21 mouse cellular contexts compared by ENCODE assay signal in genomic region chr13:19293041-19293440, GRCm38 (mm10).
DNase-seq lines count a peak whose midpoint lies in the region; ATAC-seq and TF ChIP-seq lines count a peak whose summit lies in the region.
"Had no signal": no experiment of that assay in that cellular context is flagged by ENCODE, and none has a peak within 500 bp of the region (broad histone marks: within the 10 kb centered on the region; RNA-seq: fewer than 3 reads in every experiment).

No protein-coding gene starts in this region.

- no peak overlapping the region for H3K9ac ChIP-seq in ES-Bruce4 (ENCODE audit: low read depth, poor library complexity, severe bottlenecking)
- H3K9ac ChIP-seq in liver, embryonic 11.5 days (ENCODE audit: low read depth, low read length), result no peak overlapping the region
- H3K9ac ChIP-seq: forebrain, embryonic 15.5 days; hindbrain, embryonic 12.5 days; limb, embryonic 15.5 days; liver, embryonic 15.5 days had no signal

- no peak for TF ChIP-seq EP300 in ES-Bruce4 (IDR thresholded peaks at IDR 0.05; ENCODE audit: insufficient read depth, low read depth, low read length)

- TF ChIP-seq CTCF in ES-Bruce4 (IDR thresholded peaks at IDR 0.05; ENCODE audit: low read depth, low read length), result peak; percentile 32
- TF ChIP-seq CTCF in gastrocnemius, adult 2 months (IDR thresholded peaks at IDR 0.05), result no peak

- no peaks in the 10 kb centered on the region for H3K36me3 ChIP-seq in ES-Bruce4 (ENCODE audit: control insufficient read depth, insufficient read depth, low read length, poor library complexity, severe bottlenecking)
- no peaks in the 10 kb centered on the region for H3K36me3 ChIP-seq in liver, embryonic 11.5 days (ENCODE audit: control insufficient read depth, insufficient read depth, low read length)
- H3K36me3 ChIP-seq: forebrain, embryonic 15.5 days; hindbrain, embryonic 12.5 days; limb, embryonic 15.5 days; liver, embryonic 15.5 days had no signal

- H3K4me1 ChIP-seq in ES-Bruce4 (ENCODE audit: control insufficient read depth, insufficient read depth, low read length), result no peaks in the 10 kb centered on the region
- no peaks in the 10 kb centered on the region for H3K4me1 ChIP-seq in liver, embryonic 11.5 days (replicated peaks; ENCODE audit: control insufficient read depth, insufficient read depth, low read length)
- H3K4me1 ChIP-seq: forebrain, embryonic 15.5 days; hindbrain, embryonic 12.5 days; limb, embryonic 15.5 days; liver, embryonic 15.5 days had no signal

- no peak for ATAC-seq in liver, embryonic 11.5 days (replicated peaks; ENCODE audit: low FRiP score)
- ATAC-seq: forebrain, embryonic 15.5 days had no signal

- no peak overlapping the region for H3K4me3 ChIP-seq in ES-Bruce4 (ENCODE audit: low read depth, low read length)
- H3K4me3 ChIP-seq in gastrocnemius, adult 2 months, result no peak overlapping the region
- no peak overlapping the region for H3K4me3 ChIP-seq in liver, embryonic 11.5 days (ENCODE audit: low read depth, low read length)
- H3K4me3 ChIP-seq: forebrain, embryonic 15.5 days; hindbrain, embryonic 12.5 days; left cerebral cortex, adult 2 months; limb, embryonic 15.5 days; liver, embryonic 15.5 days had no signal

- no peaks in the 10 kb centered on the region for H3K27me3 ChIP-seq in ES-Bruce4 (ENCODE audit: control insufficient read depth, insufficient read depth, low read length, poor library complexity, severe bottlenecking)
- H3K27me3 ChIP-seq in liver, embryonic 11.5 days (replicated peaks; ENCODE audit: control insufficient read depth, insufficient read depth, low read length), result no peaks in the 10 kb centered on the region
- H3K27me3 ChIP-seq: forebrain, embryonic 15.5 days; hindbrain, embryonic 12.5 days; limb, embryonic 15.5 days; liver, embryonic 15.5 days had no signal

- no peaks in the 10 kb centered on the region for H3K9me3 ChIP-seq in ES-Bruce4 (replicated peaks; ENCODE audit: control insufficient read depth, insufficient read depth, low read length, poor library complexity, severe bottlenecking)
- no peaks in the 10 kb centered on the region for H3K9me3 ChIP-seq in liver, embryonic 11.5 days (ENCODE audit: control insufficient read depth, low read length)
- H3K9me3 ChIP-seq: forebrain, embryonic 15.5 days; hindbrain, embryonic 12.5 days; limb, embryonic 15.5 days; liver, embryonic 15.5 days had no signal

- no peak for TF ChIP-seq POLR2A in ES-Bruce4 (IDR thresholded peaks at IDR 0.05; ENCODE audit: insufficient read depth, low read length)

- no peak overlapping the region for H3K4me2 ChIP-seq in liver, embryonic 11.5 days
- H3K4me2 ChIP-seq: forebrain, embryonic 15.5 days; hindbrain, embryonic 12.5 days; limb, embryonic 15.5 days; liver, embryonic 15.5 days had no signal

- intact Hi-C loops in gastrocnemius, adult 2 months (cut with DNase I), result no loop called here

- DNase-seq in 416B (ENCODE audit: low read depth) (peak; percentile 37), ZHBTc4 (ENCODE audit: low read depth, low spot score) (peak; percentile 47)
- DNase-seq in embryo, embryonic 11.5 days (ENCODE audit: low read depth, low spot score), result peak; percentile 2
- DNase-seq in adrenal gland, postnatal 10 days, result no peak
- DNase-seq in gastrocnemius, adult 2 months, result no peak
- no peak for DNase-seq in liver, embryonic 11.5 days (ENCODE audit: low spot score)
- DNase-seq: cerebellum, adult 9-11 months; gastrocnemius, postnatal 25 days; heart, adult 18-20 months; kidney, adult 11 months; kidney, postnatal 4 days; lung, postnatal 4 days; right cerebral cortex, postnatal 14 days; thymus, adult 2 months had no signal

- 50% methylated on average over 2 of the region's 2 CpGs for WGBS in liver, embryonic 11.5 days

- no peak overlapping the region for H3K27ac ChIP-seq in ES-Bruce4 (ENCODE audit: insufficient read depth, low read length)
- no peak overlapping the region for H3K27ac ChIP-seq in gastrocnemius, adult 2 months
- no peak overlapping the region for H3K27ac ChIP-seq in liver, embryonic 11.5 days (ENCODE audit: low read depth, low read length)
- H3K27ac ChIP-seq: forebrain, embryonic 15.5 days; hindbrain, embryonic 12.5 days; left cerebral cortex, adult 2 months; limb, embryonic 15.5 days; liver, embryonic 15.5 days; stomach, postnatal 0 days had no signal

Comparison
In these comparisons a context has a peak if more than half of its experiments do, and no peak if none do; other contexts are left out.
1. DNase-seq: peak in 416B (single experiment), ZHBTc4 (single experiment) and embryo, embryonic 11.5 days (single experiment); none in adrenal gland, postnatal 10 days (single experiment), gastrocnemius, adult 2 months (single experiment) and liver, embryonic 11.5 days (single experiment).